ENCODE assay signal across 9 mouse cellular contexts in the genomic region with DNA sequence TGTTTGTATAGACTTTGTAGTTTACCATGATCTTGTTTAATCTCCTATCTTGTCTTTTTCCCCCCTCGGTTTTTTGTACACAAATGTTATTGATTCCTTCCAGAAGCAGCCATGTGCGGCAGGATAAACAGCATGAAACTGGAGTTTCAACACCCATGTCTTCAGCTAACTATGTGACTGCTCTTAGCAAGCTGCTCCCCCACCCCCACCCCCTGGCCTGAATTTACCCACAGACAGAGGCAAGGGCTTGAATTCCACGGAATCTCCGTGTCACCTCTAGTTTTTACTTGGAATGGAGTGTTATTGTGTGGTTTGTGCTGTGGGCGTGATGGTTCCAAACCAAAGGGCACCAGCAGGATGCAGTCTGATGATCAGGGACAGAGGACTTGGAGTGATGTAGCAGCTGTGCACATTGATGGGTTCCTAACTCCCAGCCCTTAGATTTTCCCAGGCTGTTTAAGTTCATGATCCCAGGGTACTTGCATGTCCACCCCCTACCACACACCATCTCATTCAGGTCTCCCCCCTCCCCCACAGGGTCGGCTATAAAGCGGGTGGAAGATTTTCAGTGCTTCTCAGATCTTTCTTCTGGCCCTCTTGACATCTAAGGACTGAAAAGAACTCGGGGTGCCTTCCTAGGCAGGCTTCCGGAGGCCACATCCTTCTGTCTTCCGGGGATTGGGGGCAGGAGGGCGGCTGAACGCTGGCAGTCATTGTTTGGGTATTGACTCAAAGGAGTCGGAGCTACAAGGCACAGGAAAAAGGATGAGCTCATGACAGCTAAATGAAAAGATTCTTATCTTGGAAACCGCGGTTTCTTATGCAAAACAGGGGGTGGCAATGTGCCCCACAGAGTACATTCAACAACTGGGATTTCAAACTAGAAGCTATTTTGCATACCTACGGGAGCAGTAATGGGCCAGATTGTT.
A peak's percentile ranks its signal among the peaks of the same experiment; 100 is the strongest.
DNase-seq lines count a peak whose midpoint lies in the region; ATAC-seq and TF ChIP-seq lines count a peak whose summit lies in the region.
"Had no signal": no experiment of that assay in that cellular context is flagged by ENCODE, and none has a peak within 500 bp of the region (broad histone marks: within the 10 kb centered on the region; RNA-seq: fewer than 3 reads in every experiment).

No protein-coding gene starts in this region.

- ATAC-seq in megakaryocyte, adult 5-6 weeks (ENCODE audit: poor library complexity, severe bottlenecking): no peak
- ATAC-seq in intestine, postnatal 0 days: no peak

- no peaks in the 10 kb centered on the region for H3K36me3 ChIP-seq in megakaryocyte, embryonic 14.5 days (replicated peaks; ENCODE audit: low read length)
- H3K36me3 ChIP-seq in intestine, postnatal 0 days (ENCODE audit: control insufficient read depth, insufficient read depth): no peaks in the 10 kb centered on the region
- H3K36me3 ChIP-seq: embryonic facial prominence, embryonic 15.5 days had no signal

- peak overlapping the region; percentile 53 for H3K4me3 ChIP-seq in megakaryocyte, embryonic 14.5 days (replicated peaks)
- no peak overlapping the region for H3K4me3 ChIP-seq in intestine, postnatal 0 days (ENCODE audit: low read depth, low read length)
- H3K4me3 ChIP-seq in cerebellum, adult 2 months (replicated peaks; ENCODE audit: insufficient read depth, low read depth, low read length): no peak overlapping the region
- H3K4me3 ChIP-seq: embryonic facial prominence, embryonic 15.5 days had no signal

- H3K27ac ChIP-seq in intestine, postnatal 0 days (ENCODE audit: low read depth, low read length): no peak overlapping the region
- H3K27ac ChIP-seq in cerebellum, adult 2 months (ENCODE audit: insufficient read depth, low read length): no peak overlapping the region
- H3K27ac ChIP-seq: embryonic facial prominence, embryonic 15.5 days had no signal

- peak; percentile 64 for DNase-seq in embryo, embryonic 10.5 days (ENCODE audit: low spot score)
- DNase-seq in lung, postnatal 36 days: peak; percentile 71
- peak; percentile 75 for DNase-seq in thymus, postnatal 14 days
- no peak for DNase-seq in cerebellum, adult 2 months
- DNase-seq in cerebellum, adult 8-10 months: no peak

- H3K27me3 ChIP-seq in megakaryocyte, embryonic 14.5 days (replicated peaks): peaks cover 8% of the 10 kb centered on the region
- H3K27me3 ChIP-seq in intestine, postnatal 0 days (replicated peaks; ENCODE audit: control insufficient read depth, insufficient read depth, low read length): no peaks in the 10 kb centered on the region
- H3K27me3 ChIP-seq in cerebellum, adult 2 months (ENCODE audit: control insufficient read depth, insufficient read depth, low read length): no peaks in the 10 kb centered on the region
- H3K27me3 ChIP-seq: embryonic facial prominence, embryonic 15.5 days had no signal

- 0 out of 2 replicates have a peak overlapping the region, but pooled peaks have one; percentile 3 for H3K4me2 ChIP-seq in intestine, postnatal 0 days (replicated peaks; ENCODE audit: low read depth)
- H3K4me2 ChIP-seq: embryonic facial prominence, embryonic 15.5 days had no signal

- TF ChIP-seq POLR2A in cerebellum, adult 2 months (IDR thresholded peaks at IDR 0.05; ENCODE audit: borderline replicate concordance, insufficient read depth, low read length): no peak

- 27% methylated on average over 16 of the region's 16 CpGs for whole genome bisulfite sequencing in intestine, postnatal 0 days
- WGBS in cerebellum, adult 2 months: 27% methylated on average over 16 of the region's 16 CpGs

- no peak for TF ChIP-seq CTCF in intestine, postnatal 0 days (IDR thresholded peaks at IDR 0.05; ENCODE audit: low read depth)
- TF ChIP-seq CTCF in cerebellum, adult 2 months (IDR thresholded peaks at IDR 0.05; ENCODE audit: borderline replicate concordance, insufficient read depth, low read depth, low read length): no peak

- H3K9me3 ChIP-seq in megakaryocyte, embryonic 14.5 days: no peaks in the 10 kb centered on the region
- H3K9me3 ChIP-seq in intestine, postnatal 0 days (ENCODE audit: control insufficient read depth): no peaks in the 10 kb centered on the region
- H3K9me3 ChIP-seq: embryonic facial prominence, embryonic 15.5 days had no signal

- no peak overlapping the region for H3K9ac ChIP-seq in intestine, postnatal 0 days (ENCODE audit: low read depth, low read length)
- H3K9ac ChIP-seq: embryonic facial prominence, embryonic 15.5 days had no signal

- peaks cover 10% of the 10 kb centered on the region for H3K4me1 ChIP-seq in megakaryocyte, embryonic 14.5 days
- H3K4me1 ChIP-seq in intestine, postnatal 0 days (replicated peaks; ENCODE audit: control insufficient read depth, insufficient read depth, low read length): no peaks in the 10 kb centered on the region
- no peaks in the 10 kb centered on the region for H3K4me1 ChIP-seq in cerebellum, adult 2 months (ENCODE audit: control insufficient read depth, insufficient read depth, low read length)
- H3K4me1 ChIP-seq: embryonic facial prominence, embryonic 15.5 days had no signal

Comparison
In these comparisons a context has a peak if more than half of its experiments do, and no peak if none do; other contexts are left out.
1. DNase-seq: peak in embryo, embryonic 10.5 days (single experiment), lung, postnatal 36 days (single experiment) and thymus, postnatal 14 days (single experiment); none in cerebellum, adult 2 months (0 of 2) and cerebellum, adult 8-10 months (single experiment).